Mouse (Mus musculus) spleen, adult 2 months (tissue): ENCODE data around the gene Mcemp1.

Experiments used
- CTCF ChIP-seq: fragments of 200-500 bp; IDR thresholded peaks from 2 replicates; pipeline ENCODE4 v1.5.1; 2011; ENCODE audit warnings: mild to moderate bottlenecking, inconsistent platforms; ENCODE audit not compliant: insufficient read depth, insufficient read length, insufficient replicate concordance; ENCODE audit errors: extremely low read depth
- POLR2A ChIP-seq: fragments of 200-500 bp; IDR thresholded peaks from 2 replicates; pipeline ENCODE4 v1.6.1; 2011; ENCODE audit warnings: low read depth, low read length, inconsistent platforms

- TF ChIP-seq POLR2A (no peak), CTCF (no peak)
Measured at GRCm38 (mm10) chr8:3717321-3717954, 51.9 kb downstream of the Mcemp1 start.
